Mouse (Mus musculus) stomach, postnatal 0 days (tissue): Measurements from ENCODE around the gene Gm45261. TPM values are rescaled to one million over a fixed set of nuclear protein-coding genes. Genes with fewer than 3 reads are reported as not detected.

Experiments
- ATAC-seq: fragments of 200-750 bp; cut with Nextera tagmentation; 2 replicates; pipeline ENCODE4 v1.8.0; 2017; ENCODE audit not compliant: low FRiP score, low TSS enrichment
- DNase-seq: peaks from one replicate; pipeline ENCODE4 v3.0.0-alpha.2; 2016; ENCODE audit warnings: low spot score
- H3K27ac ChIP-seq: fragments of 300-500 bp; sonication (generic); replicated peaks from 2 replicates; pipeline ENCODE4 v1.5.1; 2014; ENCODE audit warnings: mild to moderate bottlenecking, control low read depth
- H3K27me3 ChIP-seq: fragments of 300-500 bp; sonication (generic); 2 replicates; pipeline ENCODE4 v1.6.1; 2014; ENCODE audit warnings: low read length; ENCODE audit not compliant: control insufficient read depth, insufficient read depth
- H3K36me3 ChIP-seq: fragments of 300-500 bp; sonication (generic); 2 replicates; pipeline ENCODE4 v1.6.1; 2014; ENCODE audit warnings: low read length, mixed read lengths; ENCODE audit not compliant: control insufficient read depth, insufficient read depth
- H3K4me1 ChIP-seq: fragments of 300-500 bp; sonication (generic); replicated peaks from 2 replicates; pipeline ENCODE4 v1.6.1; 2014; ENCODE audit warnings: antibody characterized with exemption; ENCODE audit not compliant: control insufficient read depth, insufficient read depth
- H3K4me2 ChIP-seq: fragments of 300-500 bp; sonication (generic); replicated peaks from 2 replicates; pipeline ENCODE4 v1.6.1; 2014; ENCODE audit warnings: low read depth, mild to moderate bottlenecking, control low read depth, moderate library complexity
- H3K4me3 ChIP-seq: fragments of 300-500 bp; sonication (generic); 2 replicates; pipeline ENCODE4 v1.5.1; 2014; ENCODE audit warnings: low read depth, low read length, control low read depth
- H3K9ac ChIP-seq: fragments of 300-500 bp; sonication (generic); 2 replicates; pipeline ENCODE4 v1.6.1; 2014; ENCODE audit warnings: mild to moderate bottlenecking, low read length, control low read depth, mixed read lengths
- H3K9me3 ChIP-seq: fragments of 300-500 bp; sonication (generic); 2 replicates; pipeline ENCODE4 v1.6.1; 2016; ENCODE audit warnings: low read length; ENCODE audit not compliant: control insufficient read depth
- CTCF ChIP-seq: IDR thresholded peaks from 2 replicates; pipeline ENCODE4 v1.5.1; 2016; ENCODE audit warnings: antibody characterized with exemption, low read depth, mild to moderate bottlenecking, moderate library complexity
- EP300 ChIP-seq: optimal IDR thresholded peaks from 2 replicates; pipeline ENCODE3; 2016; ENCODE audit warnings: antibody characterized with exemption
- WGBS: fragments of 180-500 bp; shearing (Covaris S2); extraction: QIAGEN DNeasy Blood & Tissue Kit; methylation state at CpG from one replicate; pipeline ENCODE4 v1.1.7; 2014; 5-methylcytosine and 5-hydroxymethylcytosine counted together
- polyA plus RNA-seq: library from polyadenylated mRNA; unstranded; fragments of >200 nt; fragmentation: Nextera tagmentation; extraction: Ambion mirVana; gene quantifications from 2 replicates; pipeline ENCODE4 v1.2.1, GENCODE M21; 2015

Gm45261 gene
- polyA plus RNA-seq, 1 experiment from 2014 or later: not detected

GRCm38 (mm10) chr1:80451914-80452549 lies 9.2 kb downstream of the Gm45261 start:
- no peak overlapping the region for H3K4me2 ChIP-seq
- no peak overlapping the region for H3K9ac ChIP-seq
- TF ChIP-seq EP300 (no peak), CTCF (no peak)
- no peak overlapping the region for H3K4me3 ChIP-seq
- no peak overlapping the region for H3K27ac ChIP-seq
- ATAC-seq (no peak), DNase-seq (no peak)
- H3K27me3 ChIP-seq: no peaks in the 10 kb centered on the region
- 77% methylated on average over 1 of the region's 1 CpGs for WGBS
- no peaks in the 10 kb centered on the region for H3K4me1 ChIP-seq
- H3K9me3 ChIP-seq: no peaks in the 10 kb centered on the region
- no peaks in the 10 kb centered on the region for H3K36me3 ChIP-seq

- no peaks in the 10 kb centered on the region for H3K36me3 ChIP-seq
- no peaks in the 10 kb centered on the region for H3K4me1 ChIP-seq
- ATAC-seq (peak; percentile 90), DNase-seq (peak; percentile 22)
- H3K27ac ChIP-seq: no peak overlapping the region
- no peak for TF ChIP-seq CTCF
- no peak for TF ChIP-seq EP300
- no peak overlapping the region for H3K4me3 ChIP-seq
- 21% methylated on average over 1 of the region's 1 CpGs for WGBS
- H3K9ac ChIP-seq: no peak overlapping the region
- no peaks in the 10 kb centered on the region for H3K9me3 ChIP-seq
- no peak overlapping the region for H3K4me2 ChIP-seq
- H3K27me3 ChIP-seq: no peaks in the 10 kb centered on the region
These were observed 13.7 kb downstream of the Gm45261 start for GRCm38 (mm10) chr1:80447554-80447953.

DNA sequence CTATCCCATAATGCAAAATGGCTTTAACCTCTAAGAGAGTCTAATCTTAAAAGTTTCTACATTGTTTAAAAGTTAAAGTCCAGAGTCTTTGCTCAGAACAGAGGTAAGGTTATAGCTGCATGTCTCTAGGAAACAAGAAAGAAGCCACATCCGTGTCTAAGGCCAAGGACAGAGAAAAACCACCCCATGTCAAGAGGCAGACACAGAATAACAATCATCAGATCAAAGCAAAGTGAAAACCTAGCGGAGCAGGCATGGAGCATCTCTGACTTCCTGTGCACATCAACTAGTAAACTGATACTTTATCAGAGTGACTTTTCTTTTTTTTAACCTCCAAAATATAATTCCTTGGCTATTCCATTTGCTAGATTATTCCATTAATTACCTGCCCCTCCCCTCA lies 20.3 kb downstream of the Gm45261 start:
- WGBS: 62% methylated on average over 2 of the region's 2 CpGs
- no peak for TF ChIP-seq CTCF
- TF ChIP-seq EP300: no peak
- H3K9me3 ChIP-seq: no peaks in the 10 kb centered on the region
- no peak overlapping the region for H3K4me2 ChIP-seq
- H3K4me3 ChIP-seq: no peak overlapping the region
- no peaks in the 10 kb centered on the region for H3K4me1 ChIP-seq
- no peak for ATAC-seq
- no peaks in the 10 kb centered on the region for H3K36me3 ChIP-seq
- H3K27ac ChIP-seq: no peak overlapping the region
- no peak for DNase-seq
- no peaks in the 10 kb centered on the region for H3K27me3 ChIP-seq
- no peak overlapping the region for H3K9ac ChIP-seq

GRCm38 (mm10) chr1:80438506-80438905 lies 22.7 kb downstream of the Gm45261 start:
- no peak for TF ChIP-seq EP300
- TF ChIP-seq CTCF: no peak
- no peaks in the 10 kb centered on the region for H3K4me1 ChIP-seq
- WGBS: 82% methylated on average over 2 of the region's 2 CpGs

GRCm38 (mm10) chr1:80427946-80428345 lies 33.3 kb downstream of the Gm45261 start:
- Histone ChIP-seq H3K27me3 (no peaks in the 10 kb centered on the region), H3K9me3 (no peaks in the 10 kb centered on the region), H3K27ac (no peak overlapping the region), H3K4me1 (no peaks in the 10 kb centered on the region), H3K4me2 (no peak overlapping the region), H3K36me3 (no peaks in the 10 kb centered on the region), H3K4me3 (no peak overlapping the region), H3K9ac (no peak overlapping the region)
- 13% methylated on average over 1 of the region's 1 CpGs for WGBS
- ATAC-seq (no peak), DNase-seq (no peak)
- no peak for TF ChIP-seq EP300
- no peak for TF ChIP-seq CTCF

More at GRCm38 (mm10) chr1:80438506-80438905, 22.7 kb downstream of the Gm45261 start:
- Histone ChIP-seq H3K9ac (no peak overlapping the region), H3K27me3 (no peaks in the 10 kb centered on the region), H3K9me3 (no peaks in the 10 kb centered on the region), H3K27ac (no peak overlapping the region), H3K4me2 (no peak overlapping the region), H3K36me3 (no peaks in the 10 kb centered on the region), H3K4me3 (no peak overlapping the region)
- DNase-seq (no peak), ATAC-seq (no peak)

GRCm38 (mm10) chr1:80427425-80427824 lies 33.8 kb downstream of the Gm45261 start:
- no peak overlapping the region for H3K4me3 ChIP-seq
- no peak overlapping the region for H3K4me2 ChIP-seq
- DNase-seq (peak; percentile 14), ATAC-seq (no peak)
- no peaks in the 10 kb centered on the region for H3K4me1 ChIP-seq
- no peaks in the 10 kb centered on the region for H3K27me3 ChIP-seq
- TF ChIP-seq EP300 (peak; percentile 83), CTCF (no peak)
- H3K9ac ChIP-seq: no peak overlapping the region
- WGBS: 21% methylated on average over 1 of the region's 1 CpGs
- no peaks in the 10 kb centered on the region for H3K9me3 ChIP-seq
- H3K36me3 ChIP-seq: no peaks in the 10 kb centered on the region
- no peak overlapping the region for H3K27ac ChIP-seq
